Mouse (Mus musculus): Measurements from ENCODE around the gene Igfals. TPM values are rescaled to one million over a fixed set of nuclear protein-coding genes. Genes with fewer than 3 reads are reported as not detected.

Igfals gene
- polyA plus RNA-seq, 1 experiment: not detected

DNA sequence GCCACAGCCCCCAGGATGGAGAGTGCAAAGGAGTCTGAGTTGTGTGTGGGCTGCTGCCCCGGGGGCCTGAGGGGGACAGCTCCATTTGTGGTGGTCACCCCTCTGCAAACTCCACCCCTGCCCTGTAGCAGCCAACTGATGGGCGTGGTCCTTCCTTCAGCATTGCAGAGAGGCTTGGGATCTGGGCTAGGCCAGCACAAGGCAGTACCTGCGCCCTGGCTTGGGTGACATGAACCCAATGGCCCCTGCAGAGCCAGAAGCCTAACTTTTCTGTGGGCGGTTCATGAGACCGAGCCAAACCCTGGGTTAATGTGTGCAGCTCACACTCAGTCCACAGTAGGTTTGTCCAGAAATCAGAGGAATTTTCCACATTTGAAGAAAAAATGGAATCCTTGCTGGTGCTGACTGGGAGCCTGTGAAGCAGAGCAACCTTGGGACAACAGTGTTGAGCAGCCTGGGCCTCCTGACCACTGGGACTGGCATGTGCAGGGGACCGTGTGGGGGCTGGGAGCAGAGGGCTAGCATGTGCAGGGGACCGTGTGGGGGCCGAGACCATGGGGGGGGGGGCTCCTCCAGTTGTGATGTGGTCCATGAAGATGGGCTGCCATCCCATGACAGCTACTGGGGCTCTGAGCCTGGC lies 7.8 kb upstream of the Igfals start:
- H3K4me1 ChIP-seq (ENCODE audit: control insufficient read depth): peaks cover 64% of the 10 kb centered on the region
- no peaks in the 10 kb centered on the region for H3K9me3 ChIP-seq (ENCODE audit: control insufficient read depth, low read length)
- peaks cover 96% of the 10 kb centered on the region for H3K36me3 ChIP-seq (ENCODE audit: control insufficient read depth)
- no peaks in the 10 kb centered on the region for H3K27me3 ChIP-seq (ENCODE audit: control insufficient read depth)
- TF ChIP-seq TAL1 (IDR thresholded peaks at IDR 0.05; ENCODE audit: low read length) (no peak), GATA1 (IDR thresholded peaks at IDR 0.05; ENCODE audit: low read length) (no peak)
- peak overlapping the region; percentile 17 for H3K4me3 ChIP-seq (replicated peaks)

GRCm38 (mm10) chr17:24858967-24859366 lies 6.8 kb upstream of the Igfals start:
- peak overlapping the region; percentile 5 for H3K4me3 ChIP-seq (replicated peaks)
- H3K4me1 ChIP-seq (ENCODE audit: control insufficient read depth): peaks cover 61% of the 10 kb centered on the region
- H3K36me3 ChIP-seq (ENCODE audit: control insufficient read depth): peaks cover 96% of the 10 kb centered on the region
- no peaks in the 10 kb centered on the region for H3K27me3 ChIP-seq (ENCODE audit: control insufficient read depth)
- no peaks in the 10 kb centered on the region for H3K9me3 ChIP-seq (ENCODE audit: control insufficient read depth, low read length)
- TF ChIP-seq TAL1 (IDR thresholded peaks at IDR 0.05; ENCODE audit: low read length): peak; percentile 85
- peak; percentile 43; the same call in 1 of the 2 replicates for TF ChIP-seq GATA1 (IDR thresholded peaks at IDR 0.05; ENCODE audit: low read length)

GRCm38 (mm10) chr17:24860076-24860475 lies 5.7 kb upstream of the Igfals start:
- H3K27me3 ChIP-seq (ENCODE audit: control insufficient read depth): no peaks in the 10 kb centered on the region
- no peak for TF ChIP-seq GATA1 (IDR thresholded peaks at IDR 0.05; ENCODE audit: low read length)
- no peak for TF ChIP-seq TAL1 (IDR thresholded peaks at IDR 0.05; ENCODE audit: low read length)
- peaks cover 62% of the 10 kb centered on the region for H3K4me1 ChIP-seq (ENCODE audit: control insufficient read depth)
- no peaks in the 10 kb centered on the region for H3K9me3 ChIP-seq (ENCODE audit: control insufficient read depth, low read length)
- H3K4me3 ChIP-seq (replicated peaks): peak overlapping the region; percentile 46
- H3K36me3 ChIP-seq (ENCODE audit: control insufficient read depth): peaks cover 96% of the 10 kb centered on the region

DNA sequence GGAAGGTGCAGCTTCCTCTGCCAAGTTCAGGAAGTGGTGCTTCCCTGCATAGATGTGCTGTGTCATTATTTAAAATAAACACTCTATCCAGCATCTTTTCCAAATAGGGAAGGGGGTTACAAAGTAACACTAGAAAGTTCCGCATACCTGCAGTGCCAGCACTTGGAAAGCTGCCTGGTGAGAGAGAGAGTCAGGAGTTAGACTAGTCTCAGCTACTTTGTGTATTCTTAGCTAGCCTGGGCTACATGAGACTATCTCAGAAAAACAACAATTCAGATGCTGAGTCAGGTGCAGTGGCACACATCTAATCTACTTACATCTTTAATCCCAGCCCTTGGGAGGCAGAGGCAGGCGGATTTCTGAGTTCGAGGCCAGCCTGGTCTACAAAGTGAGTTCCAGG lies 4.0 kb upstream of the Igfals start:
- TF ChIP-seq GATA1 (IDR thresholded peaks at IDR 0.05; ENCODE audit: low read length) (no peak), TAL1 (IDR thresholded peaks at IDR 0.05; ENCODE audit: low read length) (no peak)
- Histone ChIP-seq H3K27me3 (ENCODE audit: control insufficient read depth) (no peaks in the 10 kb centered on the region), H3K36me3 (ENCODE audit: control insufficient read depth) (peaks cover 96% of the 10 kb centered on the region), H3K9me3 (ENCODE audit: control insufficient read depth, low read length) (no peaks in the 10 kb centered on the region), H3K4me1 (ENCODE audit: control insufficient read depth) (peaks cover 48% of the 10 kb centered on the region), H3K4me3 (replicated peaks) (no peak overlapping the region)

DNA sequence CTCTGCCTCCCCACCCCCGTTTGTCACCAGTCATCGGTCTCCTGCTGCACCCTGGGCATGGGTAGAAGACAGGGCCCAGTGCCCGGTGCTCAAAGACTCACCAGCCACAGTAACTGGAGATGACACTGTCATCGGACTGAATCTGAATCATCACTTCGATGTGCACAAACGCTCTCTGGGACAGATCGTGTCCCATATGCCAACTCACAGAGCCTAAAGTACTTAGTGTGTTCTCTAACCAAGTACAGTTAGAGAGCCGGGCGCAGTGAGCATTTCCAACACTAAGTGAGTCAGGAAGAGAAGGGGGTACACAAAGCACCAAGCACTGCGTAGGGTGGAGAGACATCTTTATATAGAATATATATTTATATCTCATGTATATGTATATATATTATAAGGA lies 2.1 kb downstream of the Igfals start:
- Histone ChIP-seq H3K4me3 (replicated peaks) (no peak overlapping the region), H3K9me3 (ENCODE audit: control insufficient read depth, low read length) (no peaks in the 10 kb centered on the region), H3K4me1 (ENCODE audit: control insufficient read depth) (peaks cover 1% of the 10 kb centered on the region), H3K36me3 (ENCODE audit: control insufficient read depth) (peaks cover 49% of the 10 kb centered on the region), H3K27me3 (ENCODE audit: control insufficient read depth) (peaks cover 4% of the 10 kb centered on the region; the same call in 1 of the 2 replicates)
- no peak for TF ChIP-seq TAL1 (IDR thresholded peaks at IDR 0.05; ENCODE audit: low read length)
- TF ChIP-seq GATA1 (IDR thresholded peaks at IDR 0.05; ENCODE audit: low read length): no peak

- Histone ChIP-seq H3K27me3 (ENCODE audit: control insufficient read depth) (peaks cover 4% of the 10 kb centered on the region), H3K4me1 (ENCODE audit: control insufficient read depth) (peaks cover 8% of the 10 kb centered on the region), H3K9me3 (ENCODE audit: control insufficient read depth, low read length) (no peaks in the 10 kb centered on the region), H3K4me3 (replicated peaks) (no peak overlapping the region), H3K36me3 (ENCODE audit: control insufficient read depth) (no peaks in the 10 kb centered on the region)
- TF ChIP-seq TAL1 (IDR thresholded peaks at IDR 0.05; ENCODE audit: low read length): no peak
- TF ChIP-seq GATA1 (IDR thresholded peaks at IDR 0.05; ENCODE audit: low read length): no peak
Measured at GRCm38 (mm10) chr17:24873695-24874404, 8.1 kb downstream of the Igfals start.

GRCm38 (mm10) chr17:24874405-24874745 lies 8.6 kb downstream of the Igfals start:
- peaks cover 8% of the 10 kb centered on the region for H3K4me1 ChIP-seq (ENCODE audit: control insufficient read depth)
- H3K9me3 ChIP-seq (ENCODE audit: control insufficient read depth, low read length): no peaks in the 10 kb centered on the region
- H3K4me3 ChIP-seq (replicated peaks): no peak overlapping the region
- H3K27me3 ChIP-seq (ENCODE audit: control insufficient read depth): peaks cover 3% of the 10 kb centered on the region
- TF ChIP-seq GATA1 (IDR thresholded peaks at IDR 0.05; ENCODE audit: low read length): no peak
- no peak for TF ChIP-seq TAL1 (IDR thresholded peaks at IDR 0.05; ENCODE audit: low read length)
- no peaks in the 10 kb centered on the region for H3K36me3 ChIP-seq (ENCODE audit: control insufficient read depth)

DNA sequence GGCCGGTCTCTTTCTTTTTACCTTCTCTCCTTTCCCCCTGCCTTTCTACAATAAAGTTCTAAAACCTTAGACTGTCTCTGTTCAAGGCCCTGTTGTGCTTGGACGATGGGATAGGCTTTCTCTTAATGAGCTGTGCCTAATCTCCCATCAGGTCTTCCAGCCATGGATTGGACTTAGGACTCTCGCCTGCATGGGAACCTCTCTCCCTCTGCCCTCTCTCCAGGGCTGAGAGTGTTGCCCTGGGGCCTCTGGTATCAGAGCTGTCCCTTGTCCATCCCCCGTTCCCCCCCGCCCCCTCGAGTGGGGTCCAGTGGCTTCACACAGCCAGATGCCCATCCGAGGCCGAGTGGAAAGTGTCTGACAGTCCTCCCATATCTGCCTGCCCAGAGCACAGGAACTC lies 9.2 kb downstream of the Igfals start:
- Histone ChIP-seq H3K27me3 (ENCODE audit: control insufficient read depth) (no peaks in the 10 kb centered on the region; the same call in none of the 2 replicates), H3K9me3 (ENCODE audit: control insufficient read depth, low read length) (no peaks in the 10 kb centered on the region), H3K4me1 (ENCODE audit: control insufficient read depth) (peaks cover 8% of the 10 kb centered on the region), H3K36me3 (ENCODE audit: control insufficient read depth) (peaks cover 2% of the 10 kb centered on the region; the same call in 1 of the 2 replicates), H3K4me3 (replicated peaks) (no peak overlapping the region)
- TF ChIP-seq GATA1 (IDR thresholded peaks at IDR 0.05; ENCODE audit: low read length) (no peak), TAL1 (IDR thresholded peaks at IDR 0.05; ENCODE audit: low read length) (no peak)

DNA sequence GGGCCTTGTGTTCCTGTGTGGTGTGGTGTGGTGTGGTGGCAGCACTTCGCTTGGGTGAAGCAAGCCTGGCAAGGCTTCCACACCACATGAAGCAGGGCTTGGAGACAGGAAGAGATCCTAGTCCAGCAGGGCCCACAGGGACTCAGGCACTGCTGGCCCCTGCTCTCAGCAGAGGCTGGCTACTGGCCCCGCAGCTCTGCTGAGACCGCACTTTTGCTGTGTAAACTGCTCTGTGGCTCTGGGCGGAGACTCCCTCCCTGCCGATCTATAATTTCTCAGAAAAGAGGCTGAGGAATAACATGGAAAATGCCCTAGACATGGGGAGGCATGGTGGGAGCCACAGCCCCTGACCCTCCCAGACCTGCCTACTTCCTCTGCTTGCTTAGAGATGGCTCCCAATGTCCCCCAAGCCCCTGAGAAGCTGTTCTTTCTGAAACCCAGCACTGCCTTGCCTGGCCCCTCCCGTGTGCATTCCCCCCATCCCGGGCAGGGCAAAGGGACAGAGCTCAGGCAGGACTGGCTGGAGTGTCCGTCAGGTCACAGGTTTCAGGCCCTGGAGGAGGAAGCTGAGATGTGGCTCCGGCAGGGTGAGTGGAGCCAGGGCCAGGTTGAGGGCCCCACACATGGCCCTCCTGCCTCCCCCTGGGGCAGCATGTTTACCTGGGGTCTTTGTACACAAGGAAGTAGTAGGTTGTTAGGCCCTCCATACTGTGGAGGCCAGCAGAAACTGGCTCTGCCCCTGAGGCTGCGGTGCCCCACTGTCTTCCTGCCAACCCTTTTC lies 11.7 kb downstream of the Igfals start:
- no peak for TF ChIP-seq TAL1 (IDR thresholded peaks at IDR 0.05; ENCODE audit: low read length)
- TF ChIP-seq GATA1 (IDR thresholded peaks at IDR 0.05; ENCODE audit: low read length): no peak
- no peak overlapping the region for H3K4me3 ChIP-seq (replicated peaks)

More for the DNA sequence above, 11.7 kb downstream of the Igfals start:
- H3K36me3 ChIP-seq (ENCODE audit: control insufficient read depth): peaks cover 26% of the 10 kb centered on the region
- H3K4me1 ChIP-seq (ENCODE audit: control insufficient read depth): peaks cover 14% of the 10 kb centered on the region
- no peaks in the 10 kb centered on the region; the same call in 1 of the 2 replicates for H3K27me3 ChIP-seq (ENCODE audit: control insufficient read depth)
- H3K9me3 ChIP-seq (ENCODE audit: control insufficient read depth, low read length): no peaks in the 10 kb centered on the region
